Mouse (Mus musculus) liver, embryonic 14.5 days (tissue): Measurements from ENCODE around the gene 4930469K13Rik. TPM values are rescaled to one million over a fixed set of nuclear protein-coding genes. Genes with fewer than 3 reads are reported as not detected.

Source experiments
- ATAC-seq: fragments of 200-750 bp; cut with Nextera tagmentation; 2 replicates; pipeline ENCODE4 v1.8.0; 2017; ENCODE audit warnings: moderate number of reproducible peaks, mild to moderate bottlenecking, moderate library complexity; ENCODE audit not compliant: insufficient read depth
- DNase-seq, 3 experiments: peaks; one replicate each; pipeline ENCODE4 v3.0.0-alpha.2; 2012 to 2013; ENCODE audit warnings: low read depth in 3 of 3, low spot score in 3 of 3
- H3K27ac ChIP-seq: fragments of 300-500 bp; sonication (generic); 2 replicates; pipeline ENCODE4 v1.5.1; 2014; ENCODE audit warnings: moderate library complexity, mild to moderate bottlenecking, control low read depth, inconsistent platforms
- H3K27me3 ChIP-seq: fragments of 300-500 bp; sonication (generic); 2 replicates; pipeline ENCODE4 v1.6.1; 2014; ENCODE audit warnings: mild to moderate bottlenecking, low read length, moderate library complexity; ENCODE audit not compliant: control insufficient read depth, insufficient read depth
- H3K36me3 ChIP-seq: fragments of 300-500 bp; sonication (generic); replicated peaks from 2 replicates; pipeline ENCODE4 v1.6.1; 2014; ENCODE audit warnings: low read depth; ENCODE audit not compliant: control insufficient read depth, insufficient read depth
- H3K4me1 ChIP-seq, 2 experiments: fragments of 200-500 bp in 1 of 2; fragments of 300-500 bp in 1 of 2; sonication (generic) in 1 of 2; replicated peaks; 2 replicates each; pipeline ENCODE4 v1.6.1; 2012 to 2014; ENCODE audit warnings: antibody characterized with exemption in 1 of 2, inconsistent platforms in 1 of 2, low read length in 1 of 2; ENCODE audit not compliant: control insufficient read depth in 2 of 2, insufficient read depth in 2 of 2
- H3K4me2 ChIP-seq: fragments of 300-500 bp; sonication (generic); 2 replicates; pipeline ENCODE4 v1.6.1; 2014; ENCODE audit warnings: low read depth, mild to moderate bottlenecking, control low read depth, moderate library complexity
- H3K4me3 ChIP-seq, 2 experiments: fragments of 200-500 bp in 1 of 2; fragments of 300-500 bp in 1 of 2; sonication (generic) in 1 of 2; 2 replicates each; pipeline ENCODE4 v1.5.1; 2012 to 2014; ENCODE audit warnings: low read depth in 2 of 2, low read length in 2 of 2, mild to moderate bottlenecking in 2 of 2, control low read depth in 1 of 2, inconsistent platforms in 1 of 2, moderate library complexity in 1 of 2; ENCODE audit not compliant: insufficient read depth in 1 of 2
- H3K9ac ChIP-seq: fragments of 300-500 bp; sonication (generic); replicated peaks from 2 replicates; pipeline ENCODE4 v1.6.1; 2014; ENCODE audit warnings: mild to moderate bottlenecking, control low read depth, moderate library complexity
- H3K9me3 ChIP-seq: fragments of 300-500 bp; sonication (generic); 2 replicates; pipeline ENCODE4 v1.6.1; 2016; ENCODE audit warnings: low read length, mixed read lengths; ENCODE audit not compliant: control insufficient read depth
- CTCF ChIP-seq: IDR thresholded peaks from 2 replicates; pipeline ENCODE4 v1.5.1; 2016; ENCODE audit warnings: antibody characterized with exemption, low read depth, control low read depth
- EP300 ChIP-seq: IDR thresholded peaks from 2 replicates; pipeline ENCODE4 v1.6.1; 2016; ENCODE audit warnings: antibody characterized with exemption, low read depth
- WGBS: fragments of 180-500 bp; shearing (Covaris S2); extraction: QIAGEN DNeasy Blood & Tissue Kit; methylation state at CpG from one replicate; pipeline ENCODE4 v1.1.7; 2014; ENCODE audit not compliant: insufficient replicate concordance; 5-methylcytosine and 5-hydroxymethylcytosine counted together
- polyA plus RNA-seq, 2 experiments: library from polyadenylated mRNA; depleted of rRNA in 1 of 2; stranded (reverse) in 1 of 2; unstranded in 1 of 2; fragments of >200 nt; fragmentation: Nextera tagmentation in 1 of 2; extraction: Ambion mirVana in 1 of 2; gene quantifications; 2 replicates each; pipeline versions ENCODE4 v1.2.1 to v1.2.3; 2012 to 2014

Gene 4930469K13Rik
- polyA plus RNA-seq, 2 experiments: not detected

GRCm38 (mm10) chr11:33927836-33928235 lies 170.5 kb downstream of the 4930469K13Rik start:
- DNase-seq (no peak), ATAC-seq (no peak)
- Histone ChIP-seq H3K4me3 (no peak overlapping the region), H3K4me1 (peaks cover 0 to 9% of the 10 kb centered on the region in 2 experiments; a peak in 2 of 4 replicates), H3K27me3 (no peaks in the 10 kb centered on the region), H3K36me3 (no peaks in the 10 kb centered on the region), H3K9ac (no peak overlapping the region), H3K27ac (no peak overlapping the region), H3K9me3 (no peaks in the 10 kb centered on the region), H3K4me2 (no peak overlapping the region)
- WGBS: 54% methylated on average over 4 of the region's 4 CpGs
- TF ChIP-seq EP300 (no peak), CTCF (no peak)

DNA sequence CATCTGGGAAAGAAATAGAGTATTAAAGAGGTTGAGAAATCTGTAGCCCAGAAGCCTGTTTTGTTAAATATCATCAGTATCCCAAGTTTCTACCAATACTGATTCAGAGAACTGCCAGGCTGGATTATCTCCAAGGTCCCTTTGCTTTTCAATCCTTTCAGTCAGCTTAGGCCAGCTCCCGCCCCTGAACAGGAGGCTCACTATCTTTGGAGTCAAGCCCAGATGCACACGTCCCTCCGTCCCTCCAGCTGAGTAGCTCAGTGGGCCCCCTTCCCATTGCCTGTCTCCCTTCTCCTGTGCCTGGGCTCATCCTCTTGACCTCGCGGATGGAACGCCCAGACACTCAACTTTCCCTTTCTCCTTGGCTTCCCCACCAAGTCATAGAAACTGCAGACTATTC lies 171.0 kb downstream of the 4930469K13Rik start:
- TF ChIP-seq CTCF: no peak
- TF ChIP-seq EP300: no peak
- no peak for ATAC-seq
- no peak for DNase-seq
- no peaks in the 10 kb centered on the region for H3K36me3 ChIP-seq
- 57% methylated on average over 6 of the region's 6 CpGs for WGBS
- no peak overlapping the region for H3K4me3 ChIP-seq
- H3K4me1 ChIP-seq: peaks cover 0 to 6% of the 10 kb centered on the region in 2 experiments; a peak in 2 of 4 replicates
- no peak overlapping the region for H3K4me2 ChIP-seq
- H3K27me3 ChIP-seq: no peaks in the 10 kb centered on the region
- H3K9ac ChIP-seq: no peak overlapping the region
- no peak overlapping the region for H3K27ac ChIP-seq
- no peaks in the 10 kb centered on the region for H3K9me3 ChIP-seq

GRCm38 (mm10) chr11:33926551-33926950 lies 171.8 kb downstream of the 4930469K13Rik start:
- H3K9ac ChIP-seq: no peak overlapping the region
- H3K27me3 ChIP-seq: no peaks in the 10 kb centered on the region
- H3K4me1 ChIP-seq: peaks cover 0 to 2% of the 10 kb centered on the region in 2 experiments; a peak in 1 of 4 replicates
- 54% methylated on average over 2 of the region's 2 CpGs for WGBS
- H3K36me3 ChIP-seq: no peaks in the 10 kb centered on the region
- TF ChIP-seq EP300 (no peak), CTCF (no peak)
- H3K27ac ChIP-seq: no peak overlapping the region
- DNase-seq (peak in 1 of 3 experiments; percentile 14), ATAC-seq (peak; percentile 53; the same call in 1 of the 2 replicates)
- H3K4me2 ChIP-seq: no peak overlapping the region
- H3K9me3 ChIP-seq: no peaks in the 10 kb centered on the region
- H3K4me3 ChIP-seq: no peak overlapping the region

GRCm38 (mm10) chr11:33925778-33926177 lies 172.6 kb downstream of the 4930469K13Rik start:
- ATAC-seq (no peak), DNase-seq (no peak)
- H3K9me3 ChIP-seq: no peaks in the 10 kb centered on the region
- H3K9ac ChIP-seq: no peak overlapping the region
- no peak overlapping the region for H3K27ac ChIP-seq
- peaks cover 0 to 2% of the 10 kb centered on the region in 2 experiments; a peak in 1 of 4 replicates for H3K4me1 ChIP-seq
- H3K27me3 ChIP-seq: no peaks in the 10 kb centered on the region
- no peak overlapping the region for H3K4me2 ChIP-seq
- no peaks in the 10 kb centered on the region for H3K36me3 ChIP-seq
- TF ChIP-seq EP300 (no peak), CTCF (no peak)
- H3K4me3 ChIP-seq: no peak overlapping the region
- WGBS: 69% methylated on average over 8 of the region's 8 CpGs

Other genes with a start within 250 kb of the 4930469K13Rik start
- gene Kcnmb1, start 135.5 kb downstream of the 4930469K13Rik start, polyA plus RNA-seq (2012; rRNA removed): 0.03 TPM in 2 replicates
- gene Kcnmb1, start 135.5 kb downstream of the 4930469K13Rik start, polyA plus RNA-seq (2014; fragmentation: Nextera tagmentation; extraction: Ambion mirVana): 0.08 TPM in 1 of 2 replicates, not detected in the other
- 0.10 and 0.15 TPM in 2 replicates for gene Kcnip1, start 105.4 kb downstream of the 4930469K13Rik start, polyA plus RNA-seq (2012; rRNA removed)
- gene Kcnip1, start 105.4 kb downstream of the 4930469K13Rik start, polyA plus RNA-seq (2014; fragmentation: Nextera tagmentation; extraction: Ambion mirVana): 0.14 and 0.25 TPM in 2 replicates
- 5.4 and 7.1 TPM in 2 replicates for gene Lcp2, start 51.6 kb downstream of the 4930469K13Rik start, polyA plus RNA-seq (2012; rRNA removed)
- 6.8 and 7.1 TPM in 2 replicates for gene Lcp2, start 51.6 kb downstream of the 4930469K13Rik start, polyA plus RNA-seq (2014; fragmentation: Nextera tagmentation; extraction: Ambion mirVana)
- gene Foxi1, start 109.5 kb upstream of the 4930469K13Rik start, polyA plus RNA-seq (2012; rRNA removed): not detected in 2 replicates
- not detected in 2 replicates for gene Foxi1, start 109.5 kb upstream of the 4930469K13Rik start, polyA plus RNA-seq (2014; fragmentation: Nextera tagmentation; extraction: Ambion mirVana)
- 0.01 TPM in 1 of 2 replicates, not detected in the other for gene Fam196b, start 216.3 kb upstream of the 4930469K13Rik start, polyA plus RNA-seq (2012; rRNA removed)
- gene Fam196b, start 216.3 kb upstream of the 4930469K13Rik start, polyA plus RNA-seq (2014; fragmentation: Nextera tagmentation; extraction: Ambion mirVana): 0.03 TPM in 1 of 2 replicates, not detected in the other